Mouse (Mus musculus) frontal cortex, postnatal 10 days (tissue): ENCODE results near the gene Phf23.

Experiments
- DNase-seq, 2 experiments: peaks; one replicate each; pipeline ENCODE4 v3.0.0; 2022; ENCODE audit warnings: low spot score in 2 of 2, mixed read lengths in 1 of 2

The Phf23 gene

GRCm38 (mm10) chr11:70021264-70022132, 25.9 kb downstream of the Phf23 start:
- peak; percentile 98 for DNase-seq

- DNase-seq, result no peak
Observed at GRCm38 (mm10) chr11:70023481-70024150, 28.0 kb downstream of the Phf23 start.

- DNase-seq, result no peak
Observed at GRCm38 (mm10) chr11:70024151-70024514, 28.6 kb downstream of the Phf23 start.

GRCm38 (mm10) chr11:70026689-70027088, 31.1 kb downstream of the Phf23 start:
- DNase-seq, result no peak

GRCm38 (mm10) chr11:70027397-70027796, 31.8 kb downstream of the Phf23 start:
- DNase-seq, result no peak

GRCm38 (mm10) chr11:70028401-70029129, 33.0 kb downstream of the Phf23 start:
- DNase-seq, result no peak

GRCm38 (mm10) chr11:70029130-70029801, 33.7 kb downstream of the Phf23 start:
- DNase-seq, result peak; percentile 91 to 97

GRCm38 (mm10) chr11:70029829-70030550, 34.4 kb downstream of the Phf23 start:
- no peak for DNase-seq

GRCm38 (mm10) chr11:70030651-70031320, 35.2 kb downstream of the Phf23 start:
- DNase-seq, result no peak

GRCm38 (mm10) chr11:70031321-70031670, 35.7 kb downstream of the Phf23 start:
- no peak for DNase-seq

- DNase-seq, result no peak
Observed at GRCm38 (mm10) chr11:70038174-70038573, 42.6 kb downstream of the Phf23 start.

- DNase-seq, result peak; percentile 7 to 9
Observed at GRCm38 (mm10) chr11:70039631-70040030, 44.1 kb downstream of the Phf23 start.

GRCm38 (mm10) chr11:70040184-70040583, 44.6 kb downstream of the Phf23 start:
- peak in 1 of 2 experiments; percentile 6 for DNase-seq

- no peak for DNase-seq
Observed at GRCm38 (mm10) chr11:70042309-70043085, 46.9 kb downstream of the Phf23 start.

GRCm38 (mm10) chr11:70043665-70044064, 48.1 kb downstream of the Phf23 start:
- DNase-seq, result no peak

- DNase-seq, result no peak
Observed at GRCm38 (mm10) chr11:70045435-70045834, 49.9 kb downstream of the Phf23 start.

GRCm38 (mm10) chr11:70049366-70049765, 53.8 kb downstream of the Phf23 start:
- DNase-seq, result no peak
